Mouse (Mus musculus) olfactory bulb, adult 2 months (tissue): Measurements from ENCODE around the gene Pdpn. TPM values are rescaled to one million over a fixed set of nuclear protein-coding genes. Genes with fewer than 3 reads are reported as not detected.

ENCODE experiments used
- H3K27ac ChIP-seq: fragments of 200-500 bp; 2 replicates; pipeline ENCODE4 v1.5.1; 2012; ENCODE audit warnings: low read depth, low read length; ENCODE audit not compliant: insufficient read depth
- H3K4me1 ChIP-seq: fragments of 200-500 bp; 2 replicates; pipeline ENCODE4 v1.6.1; 2012; ENCODE audit warnings: low read length; ENCODE audit not compliant: control insufficient read depth, insufficient read depth
- H3K4me3 ChIP-seq: fragments of 200-500 bp; 2 replicates; pipeline ENCODE4 v1.5.1; 2012; ENCODE audit warnings: mild to moderate bottlenecking, low read depth, low read length, moderate library complexity; ENCODE audit not compliant: insufficient read depth
- CTCF ChIP-seq: fragments of 200-500 bp; IDR thresholded peaks from 2 replicates; pipeline ENCODE4 v1.5.1; 2012; ENCODE audit warnings: low read depth, mild to moderate bottlenecking, low read length, moderate library complexity; ENCODE audit not compliant: insufficient read depth
- POLR2A ChIP-seq: fragments of 200-500 bp; IDR thresholded peaks from 2 replicates; pipeline ENCODE4 v1.6.1; 2012; ENCODE audit warnings: mild to moderate bottlenecking, low read depth, low read length, moderate library complexity; ENCODE audit not compliant: insufficient read depth
- WGBS: fragments of 180-500 bp; shearing (Covaris S2); methylation state at CpG from one replicate; pipeline ENCODE4 v1.1.7; 2018; 5-methylcytosine and 5-hydroxymethylcytosine counted together
- polyA plus RNA-seq: library from polyadenylated mRNA; stranded (reverse); fragments of >200 nt; gene quantifications from 2 replicates; pipeline ENCODE4 v1.2.4, GENCODE M21; 2012; ENCODE audit warnings: low replicate concordance; ENCODE audit not compliant: missing spikeins, insufficient read depth, insufficient read length

Pdpn gene
- polyA plus RNA-seq, 1 experiment, result not detected

DNA sequence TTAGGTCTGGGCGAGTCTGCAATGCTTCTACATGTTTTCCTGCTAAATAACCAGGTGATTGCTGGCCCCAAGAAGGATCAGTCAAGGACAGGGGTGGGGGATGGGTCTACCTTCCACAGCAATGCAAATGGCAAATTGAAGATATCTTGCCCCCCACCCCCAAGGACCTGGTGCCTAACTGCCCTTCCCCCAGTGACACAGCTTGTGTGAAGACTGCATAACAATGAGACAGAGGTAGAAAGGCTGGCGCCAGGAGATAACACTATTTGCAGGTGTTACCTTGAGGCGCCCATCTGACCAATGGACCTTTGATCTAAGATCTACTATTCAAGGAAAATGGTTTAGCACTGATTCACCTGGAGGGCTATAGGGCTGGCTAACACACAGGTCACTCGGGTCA is 2.5 kb upstream of the Pdpn start:
- WGBS, result 68% methylated on average over 4 of the region's 4 CpGs
- H3K4me3 ChIP-seq, result no peak overlapping the region
- peaks cover 8% of the 10 kb centered on the region for H3K4me1 ChIP-seq
- TF ChIP-seq POLR2A (no peak), CTCF (no peak)
- H3K27ac ChIP-seq, result no peak overlapping the region

DNA sequence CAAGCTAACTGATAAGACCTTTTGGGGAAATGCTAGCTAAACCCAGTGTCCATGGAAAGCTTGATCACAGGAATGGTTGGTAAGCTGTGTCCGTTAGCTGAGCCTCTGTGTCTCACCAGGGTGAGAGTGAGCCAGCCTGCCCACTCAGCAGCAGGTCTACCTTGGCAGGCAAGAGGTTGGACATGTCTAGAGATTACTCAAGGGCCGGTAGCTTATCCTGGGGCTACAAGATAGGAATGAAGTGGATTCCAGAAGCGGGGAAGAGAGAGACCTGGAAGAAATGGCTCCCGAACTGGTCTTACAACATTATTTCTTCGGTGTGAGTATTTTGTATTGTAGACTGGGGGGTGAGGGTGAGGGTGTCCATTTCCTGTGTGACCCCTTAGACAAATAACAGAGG is 1.7 kb upstream of the Pdpn start:
- Histone ChIP-seq H3K27ac (no peak overlapping the region), H3K4me1 (peaks cover 8% of the 10 kb centered on the region), H3K4me3 (no peak overlapping the region)
- TF ChIP-seq POLR2A, result no peak
- no peak for TF ChIP-seq CTCF
- 90% methylated on average over 5 of the region's 5 CpGs for WGBS

DNA sequence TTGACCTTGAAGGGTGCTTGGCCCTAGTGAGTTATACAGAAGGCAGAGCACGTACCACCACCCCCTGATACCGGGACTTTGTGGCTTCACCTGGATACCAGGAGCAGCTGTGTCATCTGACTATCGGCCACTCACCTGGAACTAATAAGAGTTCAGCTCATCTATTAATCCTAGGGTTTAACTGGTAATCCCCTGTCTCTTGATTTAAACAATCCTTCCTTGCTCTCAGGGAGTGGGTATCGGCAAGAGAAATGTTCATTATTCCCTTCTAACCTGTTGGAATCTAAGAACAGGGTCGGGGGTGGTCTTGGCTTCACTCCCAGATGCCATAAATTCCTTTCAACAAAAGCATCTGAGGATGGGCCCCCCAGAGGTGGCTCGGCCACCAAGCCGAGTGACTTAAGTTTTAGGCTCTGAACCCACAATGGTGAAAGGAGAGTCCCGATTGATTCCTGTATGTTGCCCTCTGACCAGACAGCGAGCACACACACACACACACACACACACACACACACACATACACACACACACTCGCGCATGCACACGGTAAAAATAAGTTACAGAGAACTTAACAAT is 837 bp upstream of the Pdpn start:
- Histone ChIP-seq H3K4me1 (peaks cover 8% of the 10 kb centered on the region), H3K4me3 (no peak overlapping the region), H3K27ac (no peak overlapping the region)
- no peak for TF ChIP-seq POLR2A
- no peak for TF ChIP-seq CTCF
- 51% methylated on average over 12 of the region's 12 CpGs for WGBS

DNA sequence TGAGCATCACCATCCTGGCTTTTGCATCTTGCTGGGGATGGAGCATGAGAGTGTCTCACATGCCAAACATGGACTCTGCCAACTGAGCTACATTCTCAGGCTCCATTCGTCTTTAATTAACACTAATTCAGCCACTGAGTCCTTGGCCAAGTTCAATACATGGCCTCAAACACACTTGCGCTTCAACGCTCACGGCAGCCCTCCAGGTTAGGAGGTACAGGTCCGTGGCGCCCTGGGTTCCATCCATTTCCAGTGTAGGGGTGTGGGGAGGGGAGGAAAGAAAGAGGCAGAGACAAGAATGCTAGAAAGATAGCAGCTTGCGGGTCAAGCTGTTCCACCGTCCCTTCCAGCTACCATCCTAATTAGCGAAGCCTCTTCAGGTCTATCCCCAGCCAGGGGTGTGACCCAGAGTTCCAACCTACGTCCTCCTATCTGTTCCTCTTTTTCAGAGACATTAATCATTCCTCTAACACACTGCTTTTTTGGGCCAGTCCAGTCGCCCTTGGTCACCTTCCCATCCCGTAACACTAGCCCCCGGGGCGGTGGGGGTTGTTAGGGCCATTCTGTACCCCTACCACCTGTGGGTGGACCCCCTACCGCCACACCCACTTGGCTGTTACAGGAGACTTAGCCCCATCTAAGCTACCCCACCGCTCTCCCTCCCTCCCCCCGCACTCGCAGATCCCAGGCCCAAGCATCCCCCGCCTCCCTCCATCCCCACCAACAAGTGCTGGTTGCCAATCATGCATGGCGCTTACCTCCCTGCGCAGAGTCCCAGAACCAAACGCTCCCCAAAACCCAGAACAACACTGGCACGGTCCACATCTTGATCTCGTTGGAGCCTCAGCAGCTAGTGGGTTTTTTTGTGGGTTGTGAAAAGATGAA is 691 bp downstream of the Pdpn start:
- peaks cover 8% of the 10 kb centered on the region for H3K4me1 ChIP-seq
- H3K4me3 ChIP-seq, result peak overlapping the region; percentile 30
- WGBS, result 15% methylated on average over 24 of the region's 24 CpGs
- no peak for TF ChIP-seq CTCF
- no peak for TF ChIP-seq POLR2A
- H3K27ac ChIP-seq, result no peak overlapping the region

DNA sequence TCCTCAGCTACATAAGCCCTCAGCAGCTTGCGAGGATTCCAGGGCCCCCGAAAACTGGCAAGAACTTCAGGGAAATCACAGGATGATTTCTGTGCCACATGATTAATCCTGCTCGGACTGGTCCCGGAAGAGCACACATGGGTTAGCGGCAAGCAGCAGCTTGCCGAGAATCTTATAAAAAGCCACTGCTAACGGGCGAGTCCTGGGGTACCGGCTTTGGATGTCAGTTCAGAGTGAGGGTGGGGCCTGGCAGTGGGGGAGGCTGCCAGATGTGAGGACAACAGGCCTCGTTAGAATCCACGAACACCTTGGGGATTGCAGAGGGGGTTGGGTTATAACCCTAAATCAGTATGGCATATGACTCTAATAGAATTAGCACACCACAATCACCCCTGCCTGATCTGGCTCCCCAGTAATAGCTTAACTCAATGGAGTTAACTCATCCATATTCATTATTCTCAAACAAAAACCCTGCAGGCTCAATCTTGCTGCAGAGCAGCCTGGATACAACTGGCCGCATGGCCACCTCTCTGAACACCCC is 2.3 kb downstream of the Pdpn start:
- WGBS, result 49% methylated on average over 12 of the region's 12 CpGs
- Histone ChIP-seq H3K4me1 (peaks cover 8% of the 10 kb centered on the region), H3K27ac (no peak overlapping the region), H3K4me3 (no peak overlapping the region; the same call in 1 of the 2 replicates)
- TF ChIP-seq CTCF (no peak), POLR2A (no peak)

DNA sequence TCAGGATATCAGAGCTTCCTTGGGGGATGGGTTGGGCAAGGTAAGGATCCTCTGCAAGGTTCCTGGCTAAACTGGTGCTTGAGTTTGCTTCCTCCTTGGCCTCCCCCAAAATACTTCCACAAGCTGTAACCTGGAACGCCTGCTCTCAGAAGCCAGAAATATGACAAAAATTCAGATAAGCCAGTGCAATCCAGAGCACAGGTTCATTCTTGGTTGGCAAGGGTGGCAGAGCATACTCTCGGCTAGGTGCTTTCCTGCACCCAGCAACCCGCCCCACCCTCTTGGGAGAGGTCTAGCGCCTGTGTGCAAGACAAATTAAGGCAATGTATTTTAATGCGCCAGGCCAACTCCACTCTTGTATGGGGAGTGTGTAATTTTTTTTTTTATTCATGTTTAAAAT is 3.2 kb downstream of the Pdpn start:
- 93% methylated on average over 5 of the region's 5 CpGs for WGBS
- Histone ChIP-seq H3K4me1 (peaks cover 8% of the 10 kb centered on the region), H3K4me3 (no peak overlapping the region)

DNA sequence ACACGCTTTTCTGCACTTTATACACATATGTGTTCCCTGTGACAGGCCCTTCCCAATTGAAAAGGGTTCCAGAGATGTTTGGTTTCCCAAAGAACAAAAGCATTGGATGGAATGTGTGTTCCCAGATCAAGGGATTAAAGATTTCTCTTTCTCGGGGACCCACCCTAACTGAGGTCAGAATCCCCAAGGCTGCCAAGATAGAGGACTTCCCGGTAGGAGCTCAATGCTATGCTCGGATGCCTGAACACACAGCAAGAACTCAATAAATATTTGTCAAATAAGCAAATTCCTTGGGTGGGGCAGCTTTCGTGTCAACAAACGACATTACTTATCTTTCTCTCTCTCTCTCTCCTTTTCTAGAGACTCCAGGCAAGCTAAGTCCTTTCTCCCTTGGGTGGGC is 5.0 kb downstream of the Pdpn start:
- TF ChIP-seq POLR2A (no peak), CTCF (no peak)

More for the DNA sequence above, 3.2 kb downstream of the Pdpn start:
- TF ChIP-seq CTCF (no peak), POLR2A (no peak)
- no peak overlapping the region for H3K27ac ChIP-seq

DNA sequence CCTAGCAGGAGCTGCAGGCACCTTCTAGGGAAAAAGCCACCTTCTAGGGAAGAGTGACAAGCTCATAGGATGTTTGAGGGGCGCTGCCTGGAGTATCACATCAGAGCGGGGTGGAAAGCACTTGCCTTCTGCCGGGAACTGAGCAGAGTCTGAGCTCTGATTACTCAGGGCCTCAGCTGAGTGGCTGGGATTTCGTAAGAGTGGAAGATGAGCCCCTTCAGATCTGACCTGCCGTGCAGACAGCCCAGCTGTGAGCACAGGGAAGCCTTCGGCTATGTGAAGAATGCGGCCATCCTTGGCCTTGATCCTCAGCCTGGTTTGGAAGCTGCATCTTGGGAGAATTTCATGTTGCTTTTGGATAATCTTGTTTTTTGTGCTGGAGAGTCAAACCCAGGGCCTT is 10.5 kb downstream of the Pdpn start:
- WGBS, result 85% methylated on average over 7 of the region's 7 CpGs
- H3K27ac ChIP-seq, result no peak overlapping the region
- H3K4me3 ChIP-seq, result no peak overlapping the region
- H3K4me1 ChIP-seq, result peaks cover 2% of the 10 kb centered on the region; the same call in 1 of the 2 replicates
- TF ChIP-seq POLR2A, result no peak
- no peak for TF ChIP-seq CTCF

More for the DNA sequence above, 5.0 kb downstream of the Pdpn start:
- WGBS, result 72% methylated on average over 6 of the region's 6 CpGs
- peaks cover 7% of the 10 kb centered on the region for H3K4me1 ChIP-seq
- H3K27ac ChIP-seq, result no peak overlapping the region
- H3K4me3 ChIP-seq, result no peak overlapping the region

DNA sequence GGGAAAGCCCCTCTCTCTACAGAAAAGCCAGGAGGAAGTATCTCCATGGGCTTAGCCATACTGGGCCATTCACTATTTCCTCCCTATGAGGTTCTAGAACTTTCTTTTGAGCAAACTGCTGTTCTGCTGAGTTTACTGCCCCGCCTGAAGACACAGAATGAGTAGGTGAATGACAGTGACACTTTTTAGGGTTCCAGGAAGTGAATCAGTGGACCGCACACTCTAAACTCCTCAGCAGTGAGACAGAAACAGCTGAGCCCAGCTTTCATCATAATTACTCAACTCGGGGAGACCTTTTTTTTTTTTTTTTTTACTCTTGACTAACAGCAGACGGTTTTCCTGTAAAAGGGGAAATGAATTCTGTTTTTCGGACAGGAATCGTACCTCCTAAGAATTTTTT is 10.9 kb downstream of the Pdpn start:
- Histone ChIP-seq H3K4me1 (peaks cover 2% of the 10 kb centered on the region; the same call in 1 of the 2 replicates), H3K4me3 (no peak overlapping the region), H3K27ac (no peak overlapping the region)
- TF ChIP-seq POLR2A, result no peak
- no peak for TF ChIP-seq CTCF
- 73% methylated on average over 6 of the region's 6 CpGs for WGBS
